Mouse (Mus musculus) right cerebral cortex, postnatal 36 days (tissue): Measurements from ENCODE around the gene Pou5f2.

Experiments used
- DNase-seq, 2 experiments: peaks; one replicate each; pipeline ENCODE4 v3.0.0; 2022; ENCODE audit warnings: low spot score in 2 of 2, mixed read lengths in 1 of 2

The Pou5f2 gene

GRCm38 (mm10) chr13:78024683-78025294 lies at the start of gene Pou5f2:
Gene Pou5f2 (plus strand): TSS chr13:78024902.
- DNase-seq: no peak

- DNase-seq: no peak
Observed at GRCm38 (mm10) chr13:77976248-77976647, 48.5 kb upstream of the Pou5f2 start.

DNA sequence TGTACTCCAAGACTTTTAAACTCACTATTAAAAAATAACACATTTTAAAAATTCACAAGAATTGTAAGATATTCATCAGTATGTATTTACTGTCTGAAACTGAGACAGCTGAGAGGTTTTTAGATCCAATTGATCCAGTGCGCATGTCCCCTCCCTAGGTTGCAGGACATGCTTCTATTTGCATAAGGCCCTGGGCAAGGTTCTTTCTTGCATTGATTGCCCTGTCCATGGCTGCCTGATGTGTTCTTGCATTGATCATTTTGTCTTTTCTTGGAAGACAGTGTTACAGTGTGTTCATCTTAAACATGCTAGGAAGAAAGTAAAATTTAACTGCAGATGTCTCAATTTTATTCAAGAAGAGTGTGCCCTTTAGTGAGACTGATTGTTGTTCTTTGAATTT lies 47.6 kb upstream of the Pou5f2 start:
- DNase-seq: no peak

DNA sequence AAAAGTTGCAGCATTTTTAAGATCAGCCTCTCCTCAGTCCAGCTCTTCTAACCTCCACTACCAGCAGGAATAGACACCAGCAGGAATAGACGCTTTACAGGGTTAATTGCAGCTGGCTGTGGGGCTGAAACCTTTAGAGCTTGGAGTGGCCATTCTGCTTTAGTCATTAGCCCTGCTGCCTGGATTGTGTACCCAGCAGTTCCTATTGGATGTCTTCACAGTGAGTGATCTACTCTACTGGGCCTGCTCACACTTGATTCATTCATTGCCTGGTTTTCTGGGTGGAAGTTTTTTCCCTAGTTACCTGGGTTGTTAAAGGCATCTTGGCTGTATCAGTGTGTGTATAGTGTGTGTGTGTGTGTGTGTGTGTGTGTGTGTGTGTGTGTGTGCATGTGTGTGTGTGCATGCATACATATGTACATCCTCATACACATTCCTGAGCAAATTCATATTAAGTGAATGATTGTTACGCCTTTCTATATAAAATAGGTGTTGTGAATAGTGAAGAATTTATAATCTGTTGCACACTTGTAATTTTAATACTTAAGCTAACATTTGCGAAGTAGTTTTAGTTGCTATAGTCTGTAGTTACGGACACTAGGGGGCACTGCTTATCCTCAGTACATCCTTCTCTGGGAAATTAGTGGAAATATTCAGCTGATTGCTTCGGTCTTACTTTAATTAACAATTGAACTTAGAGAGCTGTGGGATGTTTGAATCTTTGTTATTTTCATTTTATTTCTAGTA lies 42.4 kb upstream of the Pou5f2 start:
- DNase-seq: peak; percentile 12 to 28

DNA sequence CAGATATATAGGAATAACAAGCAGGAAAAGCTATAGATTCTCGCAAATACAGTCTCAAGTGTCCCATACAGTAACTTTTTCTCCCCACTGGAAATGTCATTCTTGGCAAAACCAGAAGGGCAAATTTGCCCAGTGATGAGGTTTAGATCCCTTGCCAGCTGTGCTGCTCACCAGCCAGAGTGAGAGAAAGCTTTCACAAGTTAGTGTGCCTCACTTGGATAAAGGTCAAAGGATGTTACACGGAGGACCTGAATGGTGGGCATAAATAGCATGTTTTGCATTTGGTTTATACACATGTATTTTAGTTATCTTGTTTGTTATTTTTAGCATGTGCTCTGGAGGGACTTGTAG lies 41.9 kb upstream of the Pou5f2 start:
- no peak for DNase-seq

DNA sequence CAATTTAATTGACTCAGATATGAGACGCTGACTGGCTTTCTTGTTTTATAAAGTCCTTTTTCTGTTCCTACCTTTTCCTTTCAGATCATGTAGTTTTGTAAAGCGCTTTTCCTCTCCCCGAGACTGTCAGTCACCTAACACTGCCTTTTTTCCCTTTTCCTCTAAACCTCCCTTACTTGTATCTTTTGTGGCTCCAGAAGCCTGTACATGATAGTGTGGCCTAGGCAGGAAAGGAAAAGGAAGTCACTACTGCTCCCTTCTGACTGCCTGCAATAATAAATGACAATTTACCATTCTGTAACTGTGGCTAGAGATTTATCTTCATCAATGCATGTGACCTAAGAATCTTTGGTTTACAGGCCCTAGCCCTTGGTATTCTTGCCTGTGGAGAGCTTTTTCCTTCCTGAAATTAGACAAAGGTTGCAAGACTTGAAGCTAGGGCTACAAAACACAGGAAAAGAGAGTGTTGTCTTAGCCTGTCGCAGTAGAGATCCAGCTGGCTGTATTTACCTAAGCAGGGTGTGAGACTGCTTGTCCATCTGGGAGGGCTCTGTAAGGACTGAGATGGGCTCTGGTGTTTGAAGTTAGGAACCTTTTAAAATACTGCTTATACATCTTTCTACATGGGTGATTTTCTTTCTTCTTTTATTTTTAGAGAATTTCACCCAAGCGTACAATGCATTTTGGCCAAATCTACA lies 33.4 kb upstream of the Pou5f2 start:
- DNase-seq: no peak

GRCm38 (mm10) chr13:78004649-78005048 lies 20.1 kb upstream of the Pou5f2 start:
- no peak for DNase-seq

- DNase-seq: no peak
Observed at GRCm38 (mm10) chr13:78005344-78005743, 19.4 kb upstream of the Pou5f2 start.

DNA sequence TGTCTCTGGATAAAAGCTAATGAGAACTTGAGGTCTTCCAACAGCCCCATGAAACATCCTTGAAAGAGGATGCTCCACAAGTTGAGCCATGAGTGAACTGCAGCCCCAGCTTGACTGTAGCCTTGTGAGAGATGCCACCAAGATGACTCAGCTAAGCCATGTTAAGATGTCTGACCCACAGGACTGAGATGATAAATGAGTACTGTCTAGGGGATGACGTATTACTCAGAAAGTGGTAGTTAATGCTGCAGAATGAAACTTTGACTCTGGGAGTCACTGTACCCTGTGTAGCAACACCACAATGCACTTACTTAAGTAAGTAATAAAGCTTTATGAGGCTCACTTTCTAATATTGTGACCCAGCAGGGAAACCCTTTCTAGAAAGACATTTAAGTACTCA lies 14.5 kb upstream of the Pou5f2 start:
- DNase-seq: no peak

DNA sequence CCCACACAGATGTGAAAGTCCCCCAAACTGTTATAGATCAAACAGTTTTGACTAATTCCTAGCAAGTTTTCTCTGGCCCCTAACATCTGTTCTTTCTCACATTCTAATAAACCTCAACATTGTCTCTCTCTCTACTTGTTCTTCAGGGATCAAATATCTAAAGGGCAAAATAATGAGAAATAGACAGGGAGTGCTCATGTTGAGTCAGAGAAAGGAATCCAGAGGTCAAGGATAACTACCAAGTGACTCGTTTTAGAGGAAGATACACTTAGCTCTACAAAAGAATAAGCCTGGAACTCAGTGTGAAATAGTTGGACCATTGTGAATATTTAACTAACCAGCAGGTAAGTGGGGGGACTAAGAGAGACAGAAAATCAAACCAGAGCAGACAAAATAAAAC lies 8.1 kb downstream of the Pou5f2 start:
- no peak for DNase-seq

DNA sequence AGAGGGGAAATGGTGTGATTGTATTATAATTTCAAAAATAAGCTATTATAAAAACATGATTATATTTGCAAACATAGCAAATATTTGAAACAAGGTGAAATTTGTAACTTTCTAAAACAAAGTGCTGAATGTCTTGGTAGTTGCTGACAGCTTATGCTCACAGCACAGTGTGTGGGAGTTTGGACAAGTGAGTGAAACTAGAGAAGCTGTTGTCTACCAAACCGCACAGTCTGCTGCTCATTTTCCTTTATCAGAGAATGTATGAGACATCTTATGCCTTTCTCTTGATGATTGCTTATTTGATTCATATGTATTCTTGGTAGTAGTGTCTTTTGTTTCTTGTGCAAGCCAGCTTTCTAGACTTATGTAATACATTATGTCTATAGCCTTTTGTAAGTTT lies 12.5 kb downstream of the Pou5f2 start:
- no peak for DNase-seq

DNA sequence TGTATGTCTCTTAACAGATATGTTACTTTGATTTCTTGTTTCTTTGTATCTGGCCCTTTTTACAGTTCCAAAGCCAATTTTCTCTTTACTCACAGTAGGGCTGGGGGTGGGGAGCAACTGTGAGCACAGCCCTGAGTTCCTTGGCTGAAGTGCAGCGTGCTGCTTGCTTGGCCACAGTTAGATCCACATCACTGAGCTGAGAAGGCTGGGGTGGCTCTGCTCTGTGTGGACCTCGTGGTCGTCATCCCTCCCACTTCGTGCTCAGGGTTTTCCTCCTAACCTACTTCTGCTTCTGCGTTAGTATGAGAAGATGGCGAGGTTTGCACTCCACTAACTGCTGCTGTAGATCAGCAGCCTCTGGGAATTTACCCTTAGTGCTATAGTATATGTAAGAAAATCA lies 18.5 kb downstream of the Pou5f2 start:
- no peak for DNase-seq

DNA sequence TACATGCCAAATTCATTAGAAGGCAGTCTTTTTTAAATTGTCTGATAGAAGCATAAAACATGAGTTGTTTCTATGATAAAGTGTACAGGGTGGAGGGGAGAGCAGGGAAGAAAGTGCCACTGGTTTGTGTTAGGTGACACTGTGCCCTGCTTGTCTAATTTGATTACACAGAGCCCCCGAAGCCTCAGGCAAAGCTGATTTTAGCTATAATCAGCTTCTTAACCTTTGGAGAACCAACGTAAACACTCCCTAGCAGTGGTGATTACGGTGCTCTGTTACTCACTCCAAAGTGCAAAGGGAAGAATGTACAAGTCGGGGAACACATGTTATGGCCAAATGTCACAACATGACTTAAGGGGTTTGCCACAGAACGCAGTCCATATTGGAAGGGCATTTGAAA lies 20.4 kb downstream of the Pou5f2 start:
- DNase-seq: no peak
